ENCODE assay signal across 8 mouse cellular contexts in genomic region chr3:58415884-58416725, GRCm38 (mm10). TPM values are rescaled to one million over a fixed set of nuclear protein-coding genes. Genes with fewer than 3 reads are reported as not detected.
DNase-seq lines count a peak whose midpoint lies in the region; ATAC-seq and TF ChIP-seq lines count a peak whose summit lies in the region.

No protein-coding gene starts in this region.

- peak; percentile 69 for ATAC-seq in heart, embryonic 11.5 days (replicated peaks; ENCODE audit: insufficient number of reproducible peaks, low FRiP score, low TSS enrichment)
- peak; percentile 71 for ATAC-seq in kidney, embryonic 16.5 days (ENCODE audit: low FRiP score, low TSS enrichment)
- peak; percentile 80 for ATAC-seq in liver, embryonic 12.5 days

- H3K27ac ChIP-seq in bone marrow macrophage, adult 2 months (ENCODE audit: insufficient read depth, low read depth, low read length): peak overlapping the region; percentile 97
- H3K27ac ChIP-seq in embryonic fibroblast, embryonic 13.5 days (ENCODE audit: insufficient read depth, low read length): peak overlapping the region; percentile 99
- peak overlapping the region; percentile 100 for H3K27ac ChIP-seq in heart, embryonic 11.5 days (ENCODE audit: low read depth, low read length)
- H3K27ac ChIP-seq in kidney, embryonic 16.5 days (ENCODE audit: low read length): peak overlapping the region; percentile 100
- H3K27ac ChIP-seq in liver, embryonic 12.5 days: peak overlapping the region; percentile 99

- H3K9me3 ChIP-seq in heart, embryonic 11.5 days (replicated peaks; ENCODE audit: control insufficient read depth, low read length): no peaks in the 10 kb centered on the region
- no peaks in the 10 kb centered on the region for H3K9me3 ChIP-seq in kidney, embryonic 16.5 days (ENCODE audit: low read length)
- no peaks in the 10 kb centered on the region for H3K9me3 ChIP-seq in liver, embryonic 12.5 days (replicated peaks)

- under 1% methylated on average over 84 of the region's 85 CpGs for WGBS in heart, embryonic 11.5 days (ENCODE audit: insufficient replicate concordance)
- WGBS in kidney, embryonic 16.5 days: under 1% methylated on average over 85 of the region's 85 CpGs
- WGBS in liver, embryonic 12.5 days (ENCODE audit: insufficient replicate concordance): under 1% methylated on average over 84 of the region's 85 CpGs

- peak; percentile 74 to 78 for DNase-seq in B cell, adult 2 months
- peak; percentile 76 for DNase-seq in naive thymus-derived CD4-positive, alpha-beta T cell, adult 2 months (ENCODE audit: low read depth)
- DNase-seq in splenic B cell, adult 2 months (ENCODE audit: low read depth, low spot score): peak; percentile 79

- peak overlapping the region; percentile 88 for H3K4me2 ChIP-seq in heart, embryonic 11.5 days
- peak overlapping the region; percentile 85 for H3K4me2 ChIP-seq in kidney, embryonic 16.5 days (replicated peaks; ENCODE audit: low read depth, low read length)
- peak overlapping the region; percentile 93 for H3K4me2 ChIP-seq in liver, embryonic 12.5 days

- no peak for TF ChIP-seq CTCF in bone marrow macrophage, adult 2 months (IDR thresholded peaks at IDR 0.05; ENCODE audit: low read depth, low read length)
- no peak for TF ChIP-seq CTCF in embryonic fibroblast, embryonic 13.5 days (IDR thresholded peaks at IDR 0.05; ENCODE audit: borderline replicate concordance, insufficient read depth, low read length)

- peak overlapping the region; percentile 99 for H3K9ac ChIP-seq in heart, embryonic 11.5 days (ENCODE audit: low read depth, low read length)
- peak overlapping the region; percentile 98 for H3K9ac ChIP-seq in kidney, embryonic 16.5 days (replicated peaks; ENCODE audit: low read length)
- peak overlapping the region; percentile 99 for H3K9ac ChIP-seq in liver, embryonic 12.5 days

- no peaks in the 10 kb centered on the region for H3K36me3 ChIP-seq in heart, embryonic 11.5 days (ENCODE audit: control insufficient read depth, insufficient read depth, low read length)
- no peaks in the 10 kb centered on the region for H3K36me3 ChIP-seq in kidney, embryonic 16.5 days (ENCODE audit: insufficient read depth, low read length)
- H3K36me3 ChIP-seq in liver, embryonic 12.5 days: peaks cover 5% of the 10 kb centered on the region; the same call in 1 of the 2 replicates
- no peaks in the 10 kb centered on the region for H3K36me3 ChIP-seq in splenic B cell, adult 2 months (ENCODE audit: control insufficient read depth, insufficient read depth, low read length, poor library complexity, severe bottlenecking)

- TF ChIP-seq POLR2A in bone marrow macrophage, adult 2 months (IDR thresholded peaks at IDR 0.05; ENCODE audit: borderline replicate concordance, low read depth, low read length): no peak
- TF ChIP-seq POLR2A in embryonic fibroblast, embryonic 13.5 days (IDR thresholded peaks at IDR 0.05; ENCODE audit: low read depth, low read length): no peak; the same call in none of the 2 replicates

- H3K4me3 ChIP-seq in bone marrow macrophage, adult 2 months (ENCODE audit: insufficient read depth, low read length): peak overlapping the region; percentile 86
- peak overlapping the region; percentile 99 for H3K4me3 ChIP-seq in embryonic fibroblast, embryonic 13.5 days (ENCODE audit: insufficient read depth, low read length)
- peak overlapping the region; percentile 100 for H3K4me3 ChIP-seq in heart, embryonic 11.5 days (ENCODE audit: low read depth, low read length)
- H3K4me3 ChIP-seq in kidney, embryonic 16.5 days (ENCODE audit: low read length): peak overlapping the region; percentile 91
- H3K4me3 ChIP-seq in liver, embryonic 12.5 days: peak overlapping the region; percentile 99

- no peaks in the 10 kb centered on the region for H3K27me3 ChIP-seq in heart, embryonic 11.5 days (ENCODE audit: control insufficient read depth, insufficient read depth, low read length)
- no peaks in the 10 kb centered on the region for H3K27me3 ChIP-seq in kidney, embryonic 16.5 days (ENCODE audit: insufficient read depth, low read length)
- no peaks in the 10 kb centered on the region for H3K27me3 ChIP-seq in liver, embryonic 12.5 days (replicated peaks)
- no peaks in the 10 kb centered on the region for H3K27me3 ChIP-seq in splenic B cell, adult 2 months (ENCODE audit: control insufficient read depth, insufficient read depth, low read length, poor library complexity, severe bottlenecking)

- H3K4me1 ChIP-seq in bone marrow macrophage, adult 2 months (ENCODE audit: control insufficient read depth, insufficient read depth, low read length): peaks cover 7% of the 10 kb centered on the region
- peaks cover 2% of the 10 kb centered on the region; the same call in 1 of the 2 replicates for H3K4me1 ChIP-seq in embryonic fibroblast, embryonic 13.5 days (ENCODE audit: control insufficient read depth, insufficient read depth, low read length)
- no peaks in the 10 kb centered on the region for H3K4me1 ChIP-seq in heart, embryonic 11.5 days (ENCODE audit: control insufficient read depth, insufficient read depth, low read length)
- 0 out of 2 replicates have a peak, but pooled peaks cover 8% of the 10 kb centered on the region for H3K4me1 ChIP-seq in kidney, embryonic 16.5 days (ENCODE audit: insufficient read depth, low read length)
- H3K4me1 ChIP-seq in liver, embryonic 12.5 days: peaks cover 12% of the 10 kb centered on the region

RNA-seq across cellular contexts. Expression of gene Tsc22d2, which starts 1.6 kb away (rescaled TPM):
- polyA plus RNA-seq in bone marrow macrophage, adult 2 months (2012; ENCODE audit: insufficient read depth, insufficient read length, missing spikeins): 15.3 and 20.1 TPM in 2 replicates
- 94.4 and 114 TPM in 2 replicates for polyA plus RNA-seq in embryonic fibroblast, embryonic 13.5 days (2011; ENCODE audit: insufficient read length, low read depth, missing spikeins)
- polyA plus RNA-seq in heart, embryonic 11.5 days (2014; fragmentation: Nextera tagmentation; extraction: Ambion mirVana): 16.6 and 17.7 TPM in 2 replicates
- 7.5 and 8.8 TPM in 2 replicates for polyA plus RNA-seq in kidney, embryonic 16.5 days (2015; fragmentation: Nextera tagmentation; extraction: Ambion mirVana)
- polyA plus RNA-seq in liver, embryonic 12.5 days (2016; fragmentation: Nextera tagmentation; extraction: Ambion mirVana): 13.1 and 13.6 TPM in 2 replicates

Comparison
In these comparisons a context has a peak if more than half of its experiments do, and no peak if none do; other contexts are left out.
1. Peak in every context shown above with its lines: DNase-seq, ATAC-seq, H3K4me3 ChIP-seq and H3K27ac ChIP-seq.